Mouse (Mus musculus) midbrain, embryonic 16.5 days (tissue): ENCODE measurements around the gene Krtdap. TPM values are rescaled to one million over a fixed set of nuclear protein-coding genes. Genes with fewer than 3 reads are reported as not detected.
A peak's percentile ranks its signal among the peaks of the same experiment; 100 is the strongest.
"Not testable (repeated sequence)": the region's sequence is repeated elsewhere in the genome, so short reads cannot be mapped to it uniquely, and the experiment has no call there.

Experiments
- ATAC-seq: fragments of 200-750 bp; cut with Nextera tagmentation; 2 replicates; pipeline ENCODE4 v1.8.0; 2017; ENCODE audit warnings: moderate TSS enrichment
- H3K27ac ChIP-seq: fragments of 300-500 bp; sonication (generic); 2 replicates; pipeline ENCODE4 v1.5.1; 2014; ENCODE audit warnings: mild to moderate bottlenecking, low read length, mixed read lengths
- H3K27me3 ChIP-seq: fragments of 300-500 bp; sonication (generic); 2 replicates; pipeline ENCODE4 v1.6.1; 2014; ENCODE audit warnings: low read depth, low read length, mixed read lengths; ENCODE audit not compliant: control insufficient read depth, insufficient read depth
- H3K36me3 ChIP-seq: fragments of 300-500 bp; sonication (generic); 2 replicates; pipeline ENCODE4 v1.6.1; 2014; ENCODE audit warnings: mild to moderate bottlenecking, low read length, moderate library complexity, mixed read lengths; ENCODE audit not compliant: control insufficient read depth, insufficient read depth
- H3K4me1 ChIP-seq: fragments of 300-500 bp; sonication (generic); 2 replicates; pipeline ENCODE4 v1.6.1; 2014; ENCODE audit warnings: mild to moderate bottlenecking, low read length, mixed read lengths; ENCODE audit not compliant: control insufficient read depth, insufficient read depth
- H3K4me2 ChIP-seq: fragments of 300-500 bp; sonication (generic); 2 replicates; pipeline ENCODE4 v1.6.1; 2014; ENCODE audit warnings: mild to moderate bottlenecking, low read length, mixed read lengths
- H3K4me3 ChIP-seq: fragments of 300-500 bp; sonication (generic); 2 replicates; pipeline ENCODE4 v1.5.1; 2014; ENCODE audit warnings: low read depth, mild to moderate bottlenecking, low read length, moderate library complexity, mixed read lengths
- H3K9ac ChIP-seq: fragments of 300-500 bp; sonication (generic); 2 replicates; pipeline ENCODE4 v1.6.1; 2014; ENCODE audit warnings: low read depth, low read length, mixed read lengths
- H3K9me3 ChIP-seq: fragments of 300-500 bp; sonication (generic); replicated peaks from 2 replicates; pipeline ENCODE4 v1.6.1; 2014; ENCODE audit warnings: mild to moderate bottlenecking, low read length, mixed read lengths; ENCODE audit not compliant: control insufficient read depth, poor library complexity, severe bottlenecking
- WGBS: fragments of 180-500 bp; shearing (Covaris S2); extraction: QIAGEN DNeasy Blood & Tissue Kit; methylation state at CpG from one replicate; pipeline ENCODE4 v1.1.7; 2014; 5-methylcytosine and 5-hydroxymethylcytosine counted together
- polyA plus RNA-seq: library from polyadenylated mRNA; unstranded; fragments of >200 nt; fragmentation: Nextera tagmentation; extraction: Ambion mirVana; gene quantifications from 2 replicates; pipeline ENCODE4 v1.2.1, GENCODE M21; 2015

Krtdap gene
- not detected in 2 replicates for polyA plus RNA-seq

DNA sequence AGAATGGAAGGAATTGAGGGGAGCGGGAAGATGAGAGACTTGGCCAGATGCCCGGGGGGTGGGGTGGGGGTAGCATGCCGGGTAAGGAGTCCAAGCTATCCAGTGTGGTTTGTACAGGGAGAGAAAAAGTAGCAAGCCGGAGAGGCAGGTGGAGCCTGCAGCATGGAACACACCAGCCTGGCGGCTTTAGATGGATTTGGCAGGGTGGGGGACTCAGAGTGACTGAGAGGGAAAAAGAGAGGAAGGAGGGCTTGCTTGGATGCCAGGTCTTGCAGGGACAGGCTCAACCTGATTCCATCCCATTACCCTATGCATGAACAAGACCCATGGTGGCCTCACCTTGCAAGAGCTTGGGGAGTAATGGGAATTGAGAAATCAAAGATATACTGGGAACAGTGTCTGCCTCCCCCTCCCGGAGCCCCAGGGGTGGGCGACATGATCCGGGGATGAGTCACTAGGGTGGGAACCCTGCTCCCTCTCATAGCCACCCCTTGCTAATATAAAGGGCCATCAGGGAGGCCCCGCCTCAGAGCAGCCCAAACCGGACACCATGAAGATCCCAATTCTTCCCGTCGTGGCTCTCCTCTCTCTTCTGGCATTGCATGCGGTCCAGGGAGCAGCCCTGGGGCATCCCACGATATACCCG lies at the start of gene Krtdap:
Gene Krtdap (plus strand): TSS at position 520 of the 646 bp plus-strand sequence.
- Histone ChIP-seq H3K27ac (no peak within 1 kb of the TSS), H3K4me3 (no peak within 1 kb of the TSS), H3K4me2 (no peak within 1 kb of the TSS), H3K36me3 (no peaks in the 10 kb centered on the region), H3K9ac (no peak within 1 kb of the TSS), H3K4me1 (no peaks in the 10 kb centered on the region), H3K9me3 (no peaks in the 10 kb centered on the region), H3K27me3 (no peaks in the 10 kb centered on the region)
- 47% methylated on average over 15 of the region's 15 CpGs for WGBS
- ATAC-seq = no peak

GRCm38 (mm10) chr7:30742570-30742969 lies 45.1 kb upstream of the Krtdap start:
- not testable (repeated sequence) for H3K27me3 ChIP-seq, H3K36me3 ChIP-seq, H3K4me2 ChIP-seq, H3K27ac ChIP-seq, H3K9me3 ChIP-seq, H3K9ac ChIP-seq, H3K4me3 ChIP-seq, H3K4me1 ChIP-seq
- ATAC-seq = peak; percentile 40; the same call in 1 of the 2 replicates
- WGBS = 97% methylated on average over 2 of the region's 2 CpGs

GRCm38 (mm10) chr7:30743617-30744016 lies 44.1 kb upstream of the Krtdap start, which contains the start of gene Gapdhs:
TSS of gene Gapdhs (minus strand) at chr7:30743681.
- H3K27me3 ChIP-seq, H3K27ac ChIP-seq, H3K9me3 ChIP-seq, H3K4me3 ChIP-seq, H3K4me2 ChIP-seq, H3K9ac ChIP-seq, ATAC-seq, H3K4me1 ChIP-seq, H3K36me3 ChIP-seq: not testable (repeated sequence)
- WGBS = no CpG with 5 or more reads among the region's 4 CpGs

GRCm38 (mm10) chr7:30744022-30744598 lies 43.6 kb upstream of the Krtdap start:
- 66% methylated on average over 4 of the region's 4 CpGs for WGBS
- H3K4me3 ChIP-seq = no peak overlapping the region
- H3K9ac ChIP-seq = no peak overlapping the region
- H3K27ac ChIP-seq = no peak overlapping the region
- no peaks in the 10 kb centered on the region for H3K4me1 ChIP-seq
- no peaks in the 10 kb centered on the region for H3K9me3 ChIP-seq
- no peaks in the 10 kb centered on the region; the same call in 1 of the 2 replicates for H3K36me3 ChIP-seq
- ATAC-seq = no peak
- no peaks in the 10 kb centered on the region for H3K27me3 ChIP-seq
- H3K4me2 ChIP-seq = no peak overlapping the region

- no peak for ATAC-seq
- H3K9ac ChIP-seq = no peak overlapping the region
- no peaks in the 10 kb centered on the region for H3K4me1 ChIP-seq
- no peak overlapping the region for H3K4me2 ChIP-seq
- H3K27ac ChIP-seq = no peak overlapping the region
- H3K27me3 ChIP-seq = no peaks in the 10 kb centered on the region
- no peaks in the 10 kb centered on the region for H3K9me3 ChIP-seq
- WGBS = 84% methylated on average over 7 of the region's 7 CpGs
- H3K36me3 ChIP-seq = no peaks in the 10 kb centered on the region
- no peak overlapping the region for H3K4me3 ChIP-seq
These were observed 40.0 kb upstream of the Krtdap start for GRCm38 (mm10) chr7:30747525-30748204.

DNA sequence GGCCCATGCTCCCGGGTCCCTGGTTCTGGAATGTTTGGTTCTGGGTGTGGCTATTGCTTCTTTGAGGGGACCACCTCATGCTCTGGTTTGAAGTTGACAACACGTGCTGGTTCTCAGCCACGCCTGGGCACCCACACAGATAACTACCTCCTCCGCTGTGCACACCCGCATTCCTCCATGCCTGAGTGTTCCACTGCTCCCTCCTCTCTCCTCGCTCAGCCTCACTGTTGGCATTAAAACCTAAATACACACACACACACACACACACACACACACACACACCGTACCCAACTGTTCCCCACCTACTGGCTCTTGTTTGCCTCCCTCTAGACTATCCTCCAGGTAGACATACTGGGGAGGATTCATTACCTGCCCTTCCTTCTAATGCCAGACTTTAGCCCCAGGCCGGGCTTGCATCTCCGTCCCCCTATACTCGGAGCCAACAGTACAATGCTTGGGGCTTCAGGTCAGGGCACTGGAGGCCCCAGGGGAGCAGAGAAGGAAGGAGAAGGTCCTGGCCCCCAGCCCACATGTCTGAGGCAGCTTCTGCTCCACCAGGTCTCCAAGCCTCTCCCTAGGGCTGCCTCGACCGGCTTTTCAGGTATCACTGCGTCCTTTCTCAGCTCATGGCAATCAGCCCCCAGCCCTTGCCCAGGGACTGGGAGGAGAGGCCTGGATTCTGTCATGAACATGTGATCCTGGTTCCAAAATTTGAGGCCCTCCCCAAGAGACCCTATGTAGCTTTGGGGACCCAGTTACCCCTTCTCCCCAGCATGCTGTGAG lies 37.7 kb upstream of the Krtdap start:
- Histone ChIP-seq H3K27ac (no peak overlapping the region), H3K9ac (no peak overlapping the region), H3K36me3 (peaks cover 8% of the 10 kb centered on the region), H3K4me2 (no peak overlapping the region), H3K4me3 (no peak overlapping the region), H3K4me1 (no peaks in the 10 kb centered on the region), H3K9me3 (peaks cover 5% of the 10 kb centered on the region), H3K27me3 (no peaks in the 10 kb centered on the region)
- ATAC-seq = no peak
- WGBS = 90% methylated on average over 13 of the region's 13 CpGs

DNA sequence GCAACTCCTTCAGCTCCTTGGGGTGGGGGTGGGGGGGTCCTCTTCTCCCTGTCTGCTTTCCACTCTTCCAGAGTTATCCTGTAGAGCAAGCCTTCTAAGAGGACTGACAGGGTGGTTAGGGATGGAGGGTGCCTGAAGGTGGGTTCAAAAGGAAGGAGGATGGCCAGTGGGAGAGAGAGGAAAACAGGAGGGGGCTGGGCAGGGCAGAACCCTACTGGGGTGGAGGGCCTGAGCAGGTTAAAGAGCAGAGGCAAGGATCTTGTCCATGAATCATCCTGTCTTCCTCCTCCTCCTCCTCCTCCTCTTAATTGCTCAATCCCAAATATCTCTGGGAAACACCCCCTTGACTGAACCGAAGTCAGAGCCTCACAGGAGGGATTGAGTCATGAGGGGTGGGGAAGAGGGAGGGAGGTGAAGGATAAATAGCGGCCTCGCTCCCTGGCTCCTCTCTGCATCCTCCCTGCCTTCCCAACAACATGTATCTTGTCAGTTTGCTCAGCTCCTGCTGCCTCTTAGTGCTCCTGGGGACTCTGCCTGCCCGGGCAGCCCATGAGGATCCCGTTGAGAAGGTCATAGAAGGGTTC lies 36.5 kb upstream of the Krtdap start, which contains the start of gene Sbsn:
Gene Sbsn (plus strand): TSS at position 386 of the 584 bp plus-strand sequence.
- Histone ChIP-seq H3K9ac (no peak within 1 kb of the TSS), H3K4me3 (no peak within 1 kb of the TSS), H3K27ac (no peak within 1 kb of the TSS), H3K27me3 (no peaks in the 10 kb centered on the region), H3K4me1 (no peaks in the 10 kb centered on the region), H3K4me2 (no peak within 1 kb of the TSS), H3K9me3 (peaks cover 8% of the 10 kb centered on the region), H3K36me3 (peaks cover 17% of the 10 kb centered on the region)
- no peak for ATAC-seq
- 70% methylated on average over 5 of the region's 5 CpGs for WGBS

DNA sequence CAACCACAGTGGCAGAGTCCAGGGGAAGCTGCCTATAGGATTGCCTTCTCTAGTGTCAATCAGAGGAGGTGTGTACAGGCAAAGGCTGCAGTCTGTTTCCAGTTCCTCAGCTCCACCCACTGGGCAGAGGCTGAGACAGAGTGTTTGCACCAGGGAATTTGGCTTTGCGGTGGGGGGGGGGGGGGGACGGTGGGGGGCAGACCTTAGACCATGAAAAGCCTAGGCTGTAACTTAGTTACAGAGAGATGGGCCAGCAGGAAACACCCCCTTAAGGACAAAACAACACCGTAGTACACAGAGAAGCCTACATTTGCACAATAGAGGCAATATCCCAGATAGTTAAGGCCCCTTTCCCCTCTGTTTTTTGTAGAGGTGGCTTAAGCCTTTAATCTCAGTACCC lies 30.7 kb upstream of the Krtdap start:
- H3K4me3 ChIP-seq = no peak overlapping the region
- peaks cover 19% of the 10 kb centered on the region for H3K36me3 ChIP-seq
- WGBS = 62% methylated on average over 3 of the region's 3 CpGs
- H3K9me3 ChIP-seq = peaks cover 8% of the 10 kb centered on the region
- ATAC-seq = no peak
- H3K4me1 ChIP-seq = no peaks in the 10 kb centered on the region
- H3K27me3 ChIP-seq = no peaks in the 10 kb centered on the region
- no peak overlapping the region for H3K27ac ChIP-seq
- H3K9ac ChIP-seq = no peak overlapping the region
- no peak overlapping the region for H3K4me2 ChIP-seq
